Mouse (Mus musculus): ENCODE results near the gene Brd1.

DNA sequence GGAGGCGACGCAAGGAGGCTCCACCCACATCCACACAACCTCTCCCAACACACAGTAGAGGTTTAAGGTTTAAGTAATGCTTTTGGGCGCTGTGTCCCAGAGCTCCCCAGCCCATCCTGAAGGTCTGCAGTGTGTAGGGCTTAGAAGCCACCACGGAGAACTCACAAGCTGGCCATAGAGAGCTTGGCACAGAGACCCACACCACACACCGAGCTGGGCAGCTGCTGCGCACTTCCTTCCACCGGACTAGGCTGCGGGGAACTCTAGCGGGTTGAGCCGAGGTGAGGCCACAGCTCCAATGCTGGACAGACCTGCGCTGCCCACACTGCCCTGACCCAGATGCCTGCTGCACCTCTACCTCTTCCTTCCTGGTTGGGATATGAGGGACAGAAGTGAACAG lies 71.0 kb downstream of the Brd1 start:
- TF ChIP-seq CTCF (conservative IDR thresholded peaks at IDR 0.05; ENCODE audit: low read length) (no peak), POU5F1 (IDR thresholded peaks at IDR 0.05; ENCODE audit: borderline replicate concordance, low read length) (no peak), NANOG (IDR thresholded peaks at IDR 0.05; ENCODE audit: borderline replicate concordance, low read length) (no peak)
